Mouse (Mus musculus) forebrain, postnatal 0 days (tissue): ENCODE results near the gene Pex16. TPM values are rescaled to one million over a fixed set of nuclear protein-coding genes. Genes with fewer than 3 reads are reported as not detected.

Experiments used
- ATAC-seq: fragments of 200-750 bp; cut with Nextera tagmentation; 2 replicates; pipeline ENCODE4 v1.8.0; 2017; ENCODE audit warnings: mild to moderate bottlenecking, moderate library complexity
- DNase-seq: peaks from one replicate; pipeline ENCODE4 v3.0.0-alpha.2; 2015
- H3K27ac ChIP-seq: fragments of 300-500 bp; sonication (generic); 2 replicates; pipeline ENCODE4 v1.5.1; 2014; ENCODE audit warnings: low read depth, mild to moderate bottlenecking, antibody characterized with exemption, low read length, moderate library complexity, mixed read lengths
- H3K27me3 ChIP-seq: fragments of 300-500 bp; sonication (generic); 2 replicates; pipeline ENCODE4 v1.6.1; 2014; ENCODE audit warnings: mild to moderate bottlenecking, low read length, mixed read lengths; ENCODE audit not compliant: insufficient read depth
- H3K36me3 ChIP-seq: fragments of 300-500 bp; sonication (generic); 2 replicates; pipeline ENCODE4 v1.6.1; 2014; ENCODE audit warnings: mild to moderate bottlenecking, moderate library complexity; ENCODE audit not compliant: insufficient read depth
- H3K4me1 ChIP-seq: fragments of 300-500 bp; sonication (generic); 2 replicates; pipeline ENCODE4 v1.6.1; 2014; ENCODE audit warnings: antibody characterized with exemption; ENCODE audit not compliant: insufficient read depth
- H3K4me2 ChIP-seq: fragments of 300-500 bp; sonication (generic); 2 replicates; pipeline ENCODE4 v1.6.1; 2014; ENCODE audit warnings: low read depth, mild to moderate bottlenecking, moderate library complexity
- H3K4me3 ChIP-seq: fragments of 300-500 bp; sonication (generic); 2 replicates; pipeline ENCODE4 v1.5.1; 2014; ENCODE audit warnings: low read depth, low read length, mixed read lengths
- H3K9ac ChIP-seq: fragments of 300-500 bp; sonication (generic); 2 replicates; pipeline ENCODE4 v1.6.1; 2014; ENCODE audit warnings: mild to moderate bottlenecking
- H3K9me3 ChIP-seq: fragments of 300-500 bp; sonication (generic); 2 replicates; pipeline ENCODE4 v1.6.1; 2016; ENCODE audit warnings: low read length
- CTCF ChIP-seq: sonication (generic); IDR thresholded peaks from 2 replicates; pipeline ENCODE4 v1.5.1; 2016; ENCODE audit warnings: antibody characterized with exemption, control low read depth, low read depth
- WGBS: fragments of 180-500 bp; shearing (Covaris S2); extraction: QIAGEN DNeasy Blood & Tissue Kit; methylation state at CpG from one replicate; pipeline ENCODE4 v1.1.7; 2014; 5-methylcytosine and 5-hydroxymethylcytosine counted together
- microRNA-seq, 2 experiments: library from miRNA; unstranded; fragments of <30 nt; microRNA quantifications; one replicate each; pipeline ENCODE4; 2016
- polyA plus RNA-seq: library from polyadenylated mRNA; unstranded; fragments of >200 nt; fragmentation: Nextera tagmentation; extraction: Ambion mirVana; gene quantifications from 2 replicates; pipeline ENCODE4 v1.2.1, GENCODE M21; 2015
- total RNA-seq: library from RNA; depleted of rRNA; stranded (reverse); fragments of >200 nt; gene quantifications from 2 replicates; pipeline ENCODE4 v1.2.3, GENCODE M21; 2014; rRNA removed

Gene Pex16
- total and polyA plus RNA-seq, 2 experiments from 2014 or later = 41.1 to 53.2 TPM

DNA sequence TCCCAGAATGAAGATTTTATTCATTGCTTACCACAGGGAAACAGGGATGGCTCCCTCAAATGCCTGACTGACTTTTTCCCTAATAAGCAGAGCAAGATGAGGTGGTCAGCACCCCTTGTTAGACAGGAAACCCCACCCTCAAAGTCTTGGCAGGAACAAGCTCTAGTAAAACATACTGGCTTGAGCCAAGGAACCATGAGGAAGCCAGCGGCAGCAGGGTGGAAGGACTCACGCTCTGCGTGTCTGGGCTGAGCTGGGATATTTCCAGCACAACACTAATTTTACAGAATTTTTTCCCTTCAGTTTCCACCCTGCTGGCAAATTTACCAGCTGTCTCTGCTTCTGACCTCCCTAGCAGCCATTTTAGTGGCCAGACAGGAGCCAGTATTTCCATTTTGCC is 52.0 kb downstream of the Pex16 start:
- Histone ChIP-seq H3K4me2 (no peak overlapping the region), H3K36me3 (peaks cover 35% of the 10 kb centered on the region), H3K9ac (no peak overlapping the region), H3K4me3 (no peak overlapping the region), H3K27ac (peak overlapping the region; percentile 77; the same call in 1 of the 2 replicates), H3K27me3 (no peaks in the 10 kb centered on the region), H3K4me1 (peaks cover 24% of the 10 kb centered on the region), H3K9me3 (no peaks in the 10 kb centered on the region)
- DNase-seq = no peak
- 50% methylated on average over 3 of the region's 3 CpGs for WGBS
- no peak for ATAC-seq
- no peak for TF ChIP-seq CTCF

DNA sequence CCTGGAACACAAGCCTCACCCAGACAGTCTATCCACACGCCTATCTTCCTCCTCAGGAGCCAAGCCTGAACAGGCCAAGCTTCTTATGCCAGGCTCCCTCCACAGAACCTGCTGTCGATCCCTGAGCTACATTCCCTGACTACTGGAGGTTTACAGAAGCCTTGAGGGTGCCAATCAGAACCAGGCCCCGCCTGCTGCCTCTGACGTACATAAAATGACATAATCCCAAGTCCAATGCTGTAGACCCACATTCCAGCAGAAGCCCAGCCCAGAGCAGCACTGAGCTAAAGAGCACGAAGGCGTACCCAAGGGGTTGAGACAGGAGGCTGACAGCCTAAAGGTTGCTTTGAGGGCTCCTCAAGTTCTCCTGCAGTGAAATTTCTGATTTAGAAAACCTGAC is 53.4 kb downstream of the Pex16 start:
- TF ChIP-seq CTCF = no peak
- DNase-seq = peak; percentile 74
- Histone ChIP-seq H3K4me2 (peak overlapping the region; percentile 15; the same call in 1 of the 2 replicates), H3K36me3 (peaks cover 21% of the 10 kb centered on the region), H3K27me3 (no peaks in the 10 kb centered on the region), H3K27ac (peak overlapping the region; percentile 68), H3K9ac (no peak overlapping the region), H3K4me3 (no peak overlapping the region), H3K4me1 (peaks cover 36% of the 10 kb centered on the region), H3K9me3 (no peaks in the 10 kb centered on the region)
- peak; percentile 67 for ATAC-seq
- 41% methylated on average over 6 of the region's 6 CpGs for WGBS

DNA sequence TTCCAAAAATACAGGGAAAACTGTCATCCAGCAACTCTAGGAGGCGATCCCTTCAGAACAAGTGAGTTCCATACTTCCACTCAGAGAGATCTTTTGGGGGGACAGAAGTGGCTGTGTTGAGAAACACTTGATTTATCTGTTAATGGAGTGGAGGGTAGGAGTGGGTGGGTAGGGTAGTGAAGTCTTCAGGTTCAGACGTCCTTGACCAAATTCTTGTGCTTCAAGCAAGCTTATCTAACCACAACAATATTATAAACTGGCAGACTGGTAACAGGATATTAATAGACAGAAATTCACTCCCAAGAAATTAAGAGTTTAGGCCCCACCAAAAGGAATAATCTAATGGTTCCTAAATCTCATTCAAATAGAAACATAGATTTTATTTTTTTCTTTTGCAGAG is 55.6 kb downstream of the Pex16 start:
- ATAC-seq (no peak), DNase-seq (no peak)
- Histone ChIP-seq H3K4me3 (no peak overlapping the region), H3K27ac (no peak overlapping the region), H3K4me2 (no peak overlapping the region), H3K36me3 (peaks cover 9% of the 10 kb centered on the region; the same call in 1 of the 2 replicates), H3K27me3 (no peaks in the 10 kb centered on the region), H3K9me3 (no peaks in the 10 kb centered on the region), H3K9ac (peak overlapping the region; percentile 88; the same call in 1 of the 2 replicates), H3K4me1 (peaks cover 43% of the 10 kb centered on the region)
- TF ChIP-seq CTCF = no peak
- 83% methylated on average over 2 of the region's 2 CpGs for WGBS

Small RNA genes lying within 50 kb of the gene (microRNA-seq; reads per million reads assigned to microRNA genes)
- gene Mir7000 = 0.39 to 1.1 reads per million in 2 experiments

Other genes with a start within 250 kb of the Pex16 start
- gene Large2, start 193 bp downstream of the Pex16 start, total RNA-seq = 0.10 and 1.8 TPM in 2 replicates
- gene Large2, start 193 bp downstream of the Pex16 start, polyA plus RNA-seq = 1.1 and 1.5 TPM in 2 replicates
- gene 1700029I15Rik, start 7.9 kb downstream of the Pex16 start, total RNA-seq = 2.3 and 2.6 TPM in 2 replicates
- gene 1700029I15Rik, start 7.9 kb downstream of the Pex16 start, polyA plus RNA-seq = 2.4 and 3.1 TPM in 2 replicates
- 223 and 225 TPM in 2 replicates for gene Mapk8ip1, start 26.6 kb downstream of the Pex16 start, total RNA-seq
- 129 and 150 TPM in 2 replicates for gene Mapk8ip1, start 26.6 kb downstream of the Pex16 start, polyA plus RNA-seq
- gene Cry2, start 59.4 kb downstream of the Pex16 start, total RNA-seq = 26.5 and 36.7 TPM in 2 replicates
- gene Cry2, start 59.4 kb downstream of the Pex16 start, polyA plus RNA-seq = 28.5 and 43.2 TPM in 2 replicates
- 4.6 and 9.1 TPM in 2 replicates for gene Slc35c1, start 85.9 kb downstream of the Pex16 start, total RNA-seq
- gene Slc35c1, start 85.9 kb downstream of the Pex16 start, polyA plus RNA-seq = 13.1 and 14.4 TPM in 2 replicates
- gene Chst1, start 225.0 kb downstream of the Pex16 start, total RNA-seq = 42.5 and 47.4 TPM in 2 replicates
- gene Chst1, start 225.0 kb downstream of the Pex16 start, polyA plus RNA-seq = 25.7 and 40.4 TPM in 2 replicates